Mouse (Mus musculus): ENCODE data around the gene Naxe.

Naxe gene

GRCm38 (mm10) chr3:88057902-88058696, at the start of gene Naxe:
Gene Naxe (minus strand): TSS chr3:88058495.
- ATAC-seq (ENCODE audit: low TSS enrichment), result peak; percentile 95

DNA sequence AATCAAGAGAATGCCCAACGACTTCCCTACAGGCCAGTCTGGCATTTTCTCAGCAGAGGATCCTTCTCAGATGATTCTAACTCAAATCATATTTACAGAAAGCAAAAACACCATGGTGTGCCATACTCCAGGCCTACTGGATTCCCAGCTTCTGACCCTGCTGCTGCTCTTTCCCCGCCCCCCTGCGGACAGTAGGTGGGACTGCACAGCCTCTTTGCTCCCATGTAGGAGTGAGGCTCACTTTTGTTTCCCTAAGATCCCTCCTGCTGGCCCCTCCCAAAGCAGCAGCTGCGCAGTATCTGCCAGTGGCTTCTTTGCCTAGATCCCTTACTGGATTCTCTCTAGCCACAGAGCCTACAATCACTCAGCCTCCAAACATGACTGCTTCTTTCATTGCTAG, 47.8 kb upstream of the Naxe start:
- no peak for ATAC-seq (ENCODE audit: low TSS enrichment)

- ATAC-seq (ENCODE audit: low TSS enrichment), result no peak; the same call in 1 of the 2 replicates
These were observed 44.3 kb upstream of the Naxe start for GRCm38 (mm10) chr3:88102611-88103010.

- ATAC-seq (ENCODE audit: low TSS enrichment), result no peak
These were observed 43.9 kb upstream of the Naxe start for GRCm38 (mm10) chr3:88102196-88102595.

- no peak for ATAC-seq (ENCODE audit: low TSS enrichment)
These were observed 43.4 kb upstream of the Naxe start for GRCm38 (mm10) chr3:88101736-88102135.

DNA sequence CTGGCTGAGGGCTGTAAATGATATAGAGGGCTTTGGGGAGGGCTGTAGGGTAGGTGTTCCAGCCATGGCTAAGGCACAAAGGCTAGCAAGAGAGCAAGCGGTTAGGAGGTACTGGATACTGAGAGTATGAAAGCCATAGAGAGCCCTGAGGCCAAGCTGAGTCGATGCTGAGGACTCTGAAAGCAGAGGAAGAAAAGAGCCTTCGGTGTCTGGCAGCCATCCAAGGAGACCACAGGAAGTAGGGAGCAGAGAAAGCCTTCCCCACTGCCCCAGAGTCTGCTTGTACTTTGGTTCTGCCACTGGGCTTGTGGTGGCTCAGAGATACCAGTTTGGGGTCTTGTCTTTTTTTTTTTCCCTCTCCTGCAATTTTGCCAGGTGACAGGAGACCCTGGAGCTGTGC, 42.0 kb upstream of the Naxe start:
- ATAC-seq (ENCODE audit: low TSS enrichment), result no peak

- peak; percentile 70 for ATAC-seq (ENCODE audit: low TSS enrichment)
These were observed 39.4 kb upstream of the Naxe start for GRCm38 (mm10) chr3:88097666-88098065.

- no peak for ATAC-seq (ENCODE audit: low TSS enrichment)
These were observed 35.8 kb upstream of the Naxe start for GRCm38 (mm10) chr3:88094126-88094525.

DNA sequence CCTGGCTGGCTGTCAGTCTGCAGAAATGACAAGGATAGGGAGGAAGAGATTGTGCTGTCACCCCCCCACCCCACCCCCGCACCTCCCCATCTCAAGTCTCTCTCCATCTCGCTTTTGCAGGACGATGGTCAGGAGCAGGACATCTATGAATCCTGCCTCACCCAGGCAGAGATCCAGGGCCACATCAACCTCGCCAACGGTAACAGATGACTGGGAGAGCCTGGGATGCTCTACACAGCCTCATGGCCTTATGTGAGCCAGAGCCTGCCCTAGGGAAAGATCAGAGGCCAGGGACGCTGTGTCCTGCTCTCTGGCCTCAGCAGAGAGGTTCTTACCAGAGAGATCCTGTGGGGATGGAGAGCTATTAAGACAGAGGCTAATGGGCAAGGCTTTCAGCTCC, 32.3 kb upstream of the Naxe start:
- ATAC-seq (ENCODE audit: low TSS enrichment), result no peak

DNA sequence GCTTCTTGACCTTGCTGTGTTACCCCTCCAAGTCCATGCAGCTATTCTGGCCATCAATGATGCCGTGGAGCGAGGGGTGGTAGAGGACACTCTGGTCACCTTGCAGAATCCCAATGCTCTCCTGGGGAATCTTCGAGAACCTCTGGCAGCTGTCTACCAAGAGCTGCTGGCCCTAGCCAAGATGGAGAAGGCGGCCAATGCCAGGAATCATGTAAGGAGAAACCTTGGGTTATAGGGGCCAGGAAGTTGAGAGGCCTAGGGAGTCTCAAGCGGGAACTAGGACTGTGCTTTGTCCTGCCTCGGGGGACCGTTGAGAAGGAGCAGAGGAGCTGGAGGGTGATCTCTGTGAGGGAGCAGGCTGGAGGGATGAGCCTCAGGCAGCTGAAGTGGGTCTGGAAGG, 31.8 kb upstream of the Naxe start:
- ATAC-seq (ENCODE audit: low TSS enrichment), result no peak

DNA sequence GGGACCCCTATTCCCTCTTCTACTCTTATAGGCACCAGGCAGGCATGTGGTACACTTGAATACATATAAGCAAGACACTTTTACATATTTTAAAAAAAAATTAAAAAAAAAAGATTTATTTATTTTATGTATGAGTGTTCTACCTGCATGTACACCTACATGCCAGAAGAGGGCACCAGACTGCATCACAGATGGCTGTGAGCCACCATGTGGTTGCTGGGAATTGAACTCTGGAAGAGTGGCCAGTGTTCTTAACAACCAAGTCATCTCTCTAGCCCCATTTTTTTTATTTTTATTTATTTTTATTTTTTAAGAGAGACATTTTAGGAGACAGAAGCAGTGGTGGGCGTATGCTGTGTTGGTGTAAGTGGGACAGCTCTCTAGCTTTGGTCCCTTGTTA, 29.4 kb upstream of the Naxe start:
- ATAC-seq (ENCODE audit: low TSS enrichment), result no peak

GRCm38 (mm10) chr3:88085459-88085858, 27.2 kb upstream of the Naxe start:
- ATAC-seq (ENCODE audit: low TSS enrichment), result no peak

GRCm38 (mm10) chr3:88084001-88084400, 25.7 kb upstream of the Naxe start:
- ATAC-seq (ENCODE audit: low TSS enrichment), result no peak

GRCm38 (mm10) chr3:88082663-88083062, 24.4 kb upstream of the Naxe start:
- ATAC-seq (ENCODE audit: low TSS enrichment), result no peak

DNA sequence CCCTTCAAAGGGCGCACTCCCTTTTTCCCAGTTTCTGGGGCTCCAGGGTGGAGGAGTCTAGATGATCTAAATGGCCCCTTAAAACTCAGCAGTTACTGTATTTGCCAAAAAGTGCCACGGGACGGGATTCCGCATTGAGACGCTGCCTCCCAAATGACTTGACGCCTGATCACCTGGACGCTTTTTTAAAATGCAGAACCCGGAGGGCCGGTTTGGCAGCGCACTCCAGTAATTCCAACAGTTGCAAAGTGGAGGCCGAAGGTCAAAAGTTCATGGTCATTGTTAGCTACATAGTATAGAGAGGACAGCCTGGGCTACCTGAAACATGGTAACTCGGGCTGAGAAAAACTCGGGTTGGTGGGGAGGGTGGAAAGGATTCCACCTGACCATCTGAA, 23.9 kb upstream of the Naxe start:
- ATAC-seq (ENCODE audit: low TSS enrichment), result no peak

DNA sequence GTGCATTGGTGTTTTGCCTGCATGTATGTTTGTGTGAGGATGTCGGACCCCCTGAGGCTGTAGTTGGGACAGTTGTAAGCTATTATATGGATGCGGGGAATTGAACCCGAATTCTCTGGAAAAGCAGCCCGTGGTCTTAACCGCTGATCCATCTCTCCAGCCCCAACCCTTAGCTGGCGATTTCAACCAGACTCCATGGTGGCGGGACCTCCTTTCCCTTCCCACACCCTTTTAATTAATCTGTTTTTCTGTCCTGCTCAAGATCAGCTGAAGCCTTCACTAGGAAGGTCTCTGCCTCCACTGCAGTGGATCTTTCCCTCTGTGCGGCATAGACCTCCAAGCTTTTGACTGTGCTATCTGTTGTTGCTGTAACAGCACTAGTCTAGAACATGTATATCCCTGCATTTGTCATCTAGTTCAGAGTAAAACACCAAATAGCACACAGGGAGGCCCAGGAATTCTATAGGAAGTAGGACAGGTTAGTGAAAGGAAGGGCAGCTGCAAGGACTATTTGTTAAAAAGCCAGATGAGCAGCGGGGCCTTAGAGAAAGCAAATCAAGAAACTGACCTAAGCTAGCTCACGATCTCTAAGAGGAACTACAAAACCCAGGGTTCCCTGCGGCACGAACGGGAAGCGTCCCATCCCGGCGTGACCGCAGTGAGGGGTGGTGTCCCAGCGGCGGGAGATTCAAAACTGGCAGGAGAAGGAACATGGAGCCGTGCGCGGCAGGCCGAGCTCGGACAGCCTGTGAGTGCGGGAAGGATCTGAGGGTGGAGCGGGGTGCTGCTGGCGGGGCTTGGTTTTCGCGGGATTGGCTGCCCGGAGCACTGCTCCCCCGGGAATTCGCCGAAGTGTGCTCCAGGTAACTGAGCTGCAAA, 23.3 kb upstream of the Naxe start, which contains the start of gene Iqgap3:
Iqgap3 (plus strand) TSS at position 627 of the 879 bp plus-strand sequence.
- peak; percentile 99 for ATAC-seq (ENCODE audit: low TSS enrichment)

GRCm38 (mm10) chr3:88078204-88078603, 19.9 kb upstream of the Naxe start, which contains the start of gene Ttc24:
Gene Ttc24 (minus strand): TSS chr3:88078304.
- ATAC-seq (ENCODE audit: low TSS enrichment), result no peak

DNA sequence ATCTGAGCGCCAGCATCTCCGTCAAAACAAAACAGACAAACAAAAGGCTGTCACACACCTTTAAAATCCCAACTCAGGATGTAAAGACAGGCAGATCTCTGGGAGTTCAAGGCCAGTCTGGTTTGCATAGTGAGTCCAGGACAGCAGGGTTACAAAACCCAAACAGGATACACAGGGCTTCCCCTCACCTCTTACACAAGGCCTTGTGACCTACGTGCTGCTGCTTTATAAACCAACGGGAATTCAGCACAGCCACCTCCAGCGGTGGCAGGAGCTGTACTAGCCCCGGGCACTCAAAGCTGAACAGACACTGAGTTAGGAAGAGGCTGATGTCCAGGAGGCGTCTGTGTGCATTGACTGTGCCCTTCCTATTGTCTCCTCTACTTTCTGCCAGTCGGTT, 19.1 kb upstream of the Naxe start:
- no peak for ATAC-seq (ENCODE audit: low TSS enrichment)

- ATAC-seq (ENCODE audit: low TSS enrichment), result no peak
These were observed 16.5 kb upstream of the Naxe start for GRCm38 (mm10) chr3:88074766-88075165.

GRCm38 (mm10) chr3:88074351-88074750, 16.1 kb upstream of the Naxe start:
- no peak for ATAC-seq (ENCODE audit: low TSS enrichment)

DNA sequence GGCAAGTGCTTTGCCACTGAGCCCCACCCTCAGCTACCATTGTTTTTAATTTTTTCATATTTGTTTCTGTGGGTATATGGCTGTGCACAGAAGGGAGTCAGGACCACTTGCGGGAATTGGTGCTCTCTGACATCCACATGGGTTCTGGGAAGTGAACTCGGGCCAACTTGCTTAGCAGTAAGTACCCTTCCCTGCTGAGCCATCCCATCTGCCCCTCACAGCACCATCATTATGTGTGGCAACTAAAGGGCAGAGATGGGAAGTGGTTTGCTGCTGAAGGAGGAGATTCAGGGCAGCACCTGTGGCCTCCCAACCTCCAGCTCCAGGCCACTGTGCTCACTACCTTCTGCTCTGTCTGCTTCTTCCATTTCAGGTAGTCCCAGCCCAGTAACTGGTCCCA, 15.3 kb upstream of the Naxe start:
- no peak for ATAC-seq (ENCODE audit: low TSS enrichment)

DNA sequence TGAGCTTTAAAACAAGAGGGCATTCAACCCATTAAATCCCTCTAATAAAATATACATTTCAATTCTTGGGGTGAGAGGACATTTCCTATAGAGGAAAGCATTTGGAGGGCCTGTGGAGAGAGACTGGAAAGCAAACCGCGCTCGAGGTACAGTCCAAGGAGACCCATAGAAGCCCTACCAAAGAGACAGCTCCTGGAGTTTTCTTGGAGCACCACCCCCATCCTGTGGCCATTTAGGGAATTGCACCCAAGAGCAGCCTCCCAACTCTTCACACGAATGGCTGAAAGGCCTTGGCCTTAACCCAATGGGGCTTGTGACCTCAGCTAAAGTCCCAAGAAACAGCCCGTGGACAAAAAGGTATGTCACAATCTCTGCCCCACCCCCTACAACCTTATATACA, 13.5 kb upstream of the Naxe start:
- ATAC-seq (ENCODE audit: low TSS enrichment), result peak; percentile 88

- ATAC-seq (ENCODE audit: low TSS enrichment), result no peak
These were observed 10.1 kb upstream of the Naxe start for GRCm38 (mm10) chr3:88068386-88068785.
